Mouse (Mus musculus) right cerebral cortex, postnatal 25 days (tissue): ENCODE measurements around the gene Gprin1.
A peak's percentile ranks its signal among the peaks of the same experiment; 100 is the strongest.

Experiments
- DNase-seq: peaks from one replicate; pipeline ENCODE4 v3.0.0; 2022

The Gprin1 gene

DNA sequence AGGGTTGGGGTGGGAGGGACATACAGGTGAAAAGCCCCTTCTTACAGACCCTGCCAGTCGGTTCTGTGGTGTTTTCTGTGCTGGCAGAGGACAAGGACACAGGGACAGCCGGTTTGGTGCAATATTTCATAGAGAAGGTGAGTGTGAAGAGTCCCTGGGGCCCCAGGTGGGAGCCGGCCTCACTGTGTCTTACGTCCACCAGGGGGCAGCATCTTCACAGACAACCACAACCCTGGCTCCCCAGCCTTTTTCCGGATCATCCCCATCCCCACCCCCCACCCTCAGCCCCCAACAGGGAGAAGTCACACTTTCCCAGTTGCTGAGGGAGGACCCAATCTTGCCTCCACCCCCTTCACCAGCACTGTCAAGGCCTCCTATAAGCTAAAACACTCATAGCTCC, 32.8 kb downstream of the Gprin1 start:
- DNase-seq: peak; percentile 60

DNA sequence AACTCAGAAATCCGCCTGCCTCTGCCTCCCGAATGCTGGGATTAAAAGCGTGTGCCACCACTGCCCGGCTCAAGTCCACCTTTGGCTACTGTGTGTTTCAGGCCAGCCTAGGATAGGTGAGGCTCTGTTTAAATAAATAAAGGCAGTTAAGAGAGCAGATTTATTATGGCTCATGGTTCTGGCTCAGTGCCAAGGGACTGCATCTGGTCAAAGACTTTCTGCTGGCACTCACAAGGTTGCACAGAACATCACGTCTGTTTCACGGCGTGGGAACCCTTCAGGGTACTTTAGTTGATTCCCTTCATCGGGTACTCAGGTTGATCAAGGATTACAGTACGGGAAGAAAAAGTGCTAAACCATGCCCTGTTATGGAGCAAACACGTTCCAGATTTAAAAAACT, 34.7 kb downstream of the Gprin1 start:
- DNase-seq: no peak

DNA sequence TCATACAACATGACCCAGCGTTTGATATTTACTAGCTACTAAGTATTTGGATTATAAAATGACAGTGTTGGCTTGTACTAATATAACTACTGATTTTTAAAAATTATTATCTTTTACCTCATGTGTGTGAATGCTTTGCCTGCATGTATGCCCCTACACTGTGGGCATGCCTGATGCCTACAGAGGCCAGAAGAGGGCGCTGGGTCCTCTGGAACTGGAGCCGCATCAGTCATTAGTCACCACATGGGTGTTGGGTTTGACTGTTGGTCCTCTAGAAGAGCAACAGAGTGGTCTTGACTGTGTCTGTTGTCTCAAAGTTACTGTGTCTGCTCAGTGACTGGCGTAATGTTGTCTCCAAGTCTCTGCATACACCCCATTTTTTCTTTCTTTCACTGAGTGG, 35.3 kb downstream of the Gprin1 start:
- DNase-seq: no peak

DNA sequence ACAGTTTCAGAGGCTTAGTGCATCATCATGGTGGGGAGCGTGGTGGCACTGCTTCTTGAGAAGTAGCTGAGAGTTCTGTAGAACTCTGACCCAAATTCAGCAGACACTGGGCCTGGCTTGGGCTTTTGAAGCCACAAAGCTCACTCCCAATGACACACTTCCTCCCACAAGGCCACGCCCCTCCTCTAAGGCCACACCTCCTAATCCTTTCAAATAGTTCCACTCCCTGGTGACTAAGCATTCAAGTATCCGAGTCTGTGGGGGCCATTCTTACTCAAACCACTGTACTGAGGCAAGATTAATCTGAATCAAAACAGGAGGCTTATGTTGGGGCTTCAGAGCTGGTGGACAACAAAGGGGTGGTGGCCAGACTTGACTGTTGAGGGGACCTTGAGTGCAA, 38.8 kb downstream of the Gprin1 start:
- DNase-seq: no peak

- DNase-seq: no peak
Observed at GRCm38 (mm10) chr13:54704890-54705289, 44.8 kb downstream of the Gprin1 start.

- DNase-seq: no peak
Observed at GRCm38 (mm10) chr13:54702507-54702906, 47.2 kb downstream of the Gprin1 start.

- no peak for DNase-seq
Observed at GRCm38 (mm10) chr13:54701243-54701642, 48.4 kb downstream of the Gprin1 start, which contains the start of gene Cdhr2. Gene Cdhr2, plus strand, starts transcription at chr13:54701461.

DNA sequence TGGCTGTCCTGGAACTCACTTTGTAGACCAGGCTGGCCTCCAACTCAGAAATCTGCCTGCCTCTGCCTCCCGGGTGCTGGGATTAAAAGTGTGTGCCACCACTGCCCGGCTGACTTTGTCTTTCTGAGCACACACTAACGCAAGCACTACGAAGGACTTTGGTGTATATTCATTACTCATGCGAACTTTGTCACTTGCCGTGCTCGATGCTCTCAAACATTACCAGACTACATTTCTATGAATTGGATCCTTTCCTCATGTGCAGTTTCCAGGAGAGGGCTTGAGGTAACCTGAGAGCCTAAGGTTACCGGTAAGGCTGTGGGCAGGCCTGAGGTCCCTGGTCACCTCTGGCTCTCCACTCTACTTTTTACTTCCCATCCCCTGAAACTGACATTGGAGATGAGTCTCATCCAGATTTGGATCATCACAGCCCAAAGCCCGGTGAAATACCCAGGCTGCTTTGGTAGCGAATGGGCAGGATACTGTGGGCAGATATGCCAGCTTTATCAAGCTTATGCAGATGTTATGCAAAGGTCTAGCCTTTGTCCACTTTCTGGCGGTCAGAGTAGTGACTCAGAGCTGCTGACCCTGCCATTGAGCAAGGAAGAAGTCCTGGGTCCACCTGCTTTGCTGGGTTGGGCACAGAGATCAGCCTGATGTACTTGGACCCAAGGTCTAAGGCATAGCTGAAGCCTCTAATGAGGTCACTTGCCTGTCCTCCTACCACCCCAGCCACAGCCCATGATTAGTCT, 54.0 kb downstream of the Gprin1 start:
- DNase-seq: no peak

GRCm38 (mm10) chr13:54694348-54695060, 55.2 kb downstream of the Gprin1 start:
- DNase-seq: no peak

GRCm38 (mm10) chr13:54693558-54694347, 55.9 kb downstream of the Gprin1 start, which contains the start of gene Rnf44:
Gene Rnf44, minus strand, starts transcription at chr13:54693907.
- peak; percentile 100 for DNase-seq

GRCm38 (mm10) chr13:54692711-54693557, 56.7 kb downstream of the Gprin1 start:
- no peak for DNase-seq

DNA sequence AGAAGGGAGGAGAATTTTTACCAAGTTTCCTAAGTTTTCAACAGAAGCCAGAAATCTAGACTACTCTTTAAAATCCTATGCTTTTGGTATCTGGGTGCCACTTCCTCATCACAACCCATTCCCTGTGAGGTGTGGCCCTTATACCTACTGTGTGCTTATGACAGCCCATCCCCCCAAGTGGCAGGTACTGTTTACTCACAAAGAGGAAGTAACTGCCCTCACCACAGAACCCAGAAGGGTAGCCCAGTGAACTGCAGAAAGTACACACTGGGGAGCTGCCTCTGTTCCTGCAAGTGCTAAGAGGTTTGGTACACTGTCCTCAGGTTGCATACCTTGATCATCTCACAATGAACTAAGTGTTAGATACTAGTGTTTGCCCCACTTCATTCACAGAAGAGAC, 57.9 kb downstream of the Gprin1 start:
- DNase-seq: no peak

- DNase-seq: no peak
Observed at GRCm38 (mm10) chr13:54690151-54690740, 59.4 kb downstream of the Gprin1 start.

DNA sequence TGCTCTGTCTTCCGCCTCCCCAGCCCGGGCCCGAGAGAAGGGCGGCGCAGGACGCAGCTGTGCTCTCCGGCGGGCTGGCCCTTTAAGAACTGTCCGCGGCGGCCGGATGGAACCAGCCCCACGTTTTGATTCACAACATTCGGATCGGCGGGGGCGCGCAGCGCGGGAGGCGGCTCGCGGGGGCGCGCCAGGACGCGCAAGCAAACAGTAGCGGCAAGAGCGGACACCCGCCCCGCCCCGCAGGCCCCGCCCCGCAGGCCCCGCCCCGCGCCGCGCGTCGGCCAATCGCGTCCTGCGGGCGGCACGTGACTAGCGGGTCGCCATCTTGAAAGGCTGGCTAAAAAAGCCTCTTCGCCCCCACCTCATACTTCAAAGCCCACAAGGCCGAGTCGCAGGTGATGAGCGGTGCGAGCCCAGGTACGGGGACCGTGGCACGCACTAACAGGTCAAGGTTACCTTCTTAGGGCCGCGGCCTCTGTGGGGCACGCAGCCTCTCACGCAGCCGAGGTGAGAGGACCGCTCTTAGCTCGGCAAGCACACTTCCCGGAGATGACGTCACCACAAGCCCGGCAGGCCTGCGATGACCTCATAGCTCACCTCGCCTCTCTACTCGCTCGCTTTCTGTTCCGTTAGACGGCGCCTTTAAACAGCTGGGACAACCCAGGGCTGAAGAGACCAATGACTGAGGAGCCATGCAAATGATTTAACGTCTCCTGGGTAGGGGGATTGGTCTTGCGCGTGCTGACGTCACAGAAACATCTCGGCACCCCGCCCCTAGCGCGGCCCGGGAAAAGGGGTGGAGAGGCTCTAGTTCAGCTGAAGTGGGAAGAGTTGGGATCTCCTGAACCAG, 61.9 kb downstream of the Gprin1 start:
- peak; percentile 97 for DNase-seq

GRCm38 (mm10) chr13:54687096-54687495, 62.6 kb downstream of the Gprin1 start:
- peak; percentile 79 for DNase-seq
